Mouse (Mus musculus) adrenal gland, adult 8-10 months (tissue): ENCODE results near the gene Arrdc3. TPM values are rescaled to one million over a fixed set of nuclear protein-coding genes. Genes with fewer than 3 reads are reported as not detected.

ENCODE experiments used
- DNase-seq: peaks from one replicate; pipeline ENCODE4 v3.0.0; 2022
- total RNA-seq, 4 experiments: library from RNA; stranded (reverse); gene quantifications; 2 replicates each; pipeline ENCODE4 v1.2.4; 2022

Arrdc3 gene
- total RNA-seq, 4 experiments from 2014 or later, result 106 to 200 (median 117) TPM

GRCm38 (mm10) chr13:80921593-80922327 lies 38.6 kb downstream of the Arrdc3 start:
- DNase-seq, result no peak

- DNase-seq, result no peak
These were observed 45.0 kb downstream of the Arrdc3 start for GRCm38 (mm10) chr13:80928187-80928586.

- DNase-seq, result no peak
These were observed 46.8 kb downstream of the Arrdc3 start for GRCm38 (mm10) chr13:80930030-80930429.

- DNase-seq, result no peak
These were observed 49.7 kb downstream of the Arrdc3 start for GRCm38 (mm10) chr13:80932816-80933402.

- DNase-seq, result peak; percentile 67
These were observed 53.2 kb downstream of the Arrdc3 start for GRCm38 (mm10) chr13:80936426-80936825.

GRCm38 (mm10) chr13:80939228-80939627 lies 56.0 kb downstream of the Arrdc3 start:
- DNase-seq, result no peak

GRCm38 (mm10) chr13:80939866-80940265 lies 56.7 kb downstream of the Arrdc3 start:
- no peak for DNase-seq

- peak; percentile 72 for DNase-seq
These were observed 57.2 kb downstream of the Arrdc3 start for GRCm38 (mm10) chr13:80940421-80940820.

- peak; percentile 75 for DNase-seq
These were observed 57.9 kb downstream of the Arrdc3 start for GRCm38 (mm10) chr13:80940860-80941630.

- DNase-seq, result no peak
These were observed 61.3 kb downstream of the Arrdc3 start for GRCm38 (mm10) chr13:80944532-80944931.
